Mouse (Mus musculus) cortical plate, adult 2 months (tissue): ENCODE results near the gene 1700001O22Rik.

Experiments
- CTCF ChIP-seq: fragments of 200-500 bp; IDR thresholded peaks from 2 replicates; pipeline ENCODE4 v1.5.1; 2011; ENCODE audit warnings: mild to moderate bottlenecking, control low read depth, low read length; ENCODE audit not compliant: insufficient read depth; ENCODE audit errors: extremely low read depth
- POLR2A ChIP-seq: fragments of 200-500 bp; IDR thresholded peaks from 2 replicates; pipeline ENCODE4 v1.6.1; 2011; ENCODE audit warnings: mild to moderate bottlenecking, low read length, control low read depth; ENCODE audit not compliant: insufficient read depth; ENCODE audit errors: extremely low read depth

DNA sequence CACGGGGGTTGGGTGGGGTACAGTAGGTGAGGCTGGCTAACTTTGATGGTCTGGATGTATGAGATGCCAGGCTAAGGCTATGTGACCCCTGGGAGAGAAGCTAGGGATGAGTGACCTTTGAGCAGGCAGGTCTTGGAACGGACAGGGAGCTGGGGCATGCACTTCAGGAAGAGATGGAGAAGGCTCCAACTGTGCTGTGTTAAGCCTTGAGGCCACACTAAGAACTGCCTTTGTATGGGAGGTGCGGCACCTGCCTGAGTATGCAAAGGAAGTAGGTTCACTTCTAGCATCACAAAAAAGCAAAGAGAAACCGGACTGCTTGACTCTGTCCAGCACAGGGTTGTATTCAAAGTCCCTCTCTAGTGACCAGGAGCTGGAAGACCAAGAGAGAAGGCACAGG is 25.2 kb downstream of the 1700001O22Rik start:
- TF ChIP-seq POLR2A = no peak
- no peak for TF ChIP-seq CTCF
